Mouse (Mus musculus) erythroblast, embryonic 14.5 days (primary cell): ENCODE data around the gene Fam107b.

Source experiments
- GATA1 ChIP-seq: IDR thresholded peaks from 2 replicates; pipeline ENCODE4 v1.6.1; 2012; ENCODE audit warnings: low read length, inconsistent platforms, mixed read lengths
- TAL1 ChIP-seq: IDR thresholded peaks from 3 replicates; pipeline ENCODE4 v1.6.1; 2012; ENCODE audit warnings: low read length, inconsistent platforms, mixed read lengths

GRCm38 (mm10) chr2:3753749-3754148, 183.5 kb downstream of the Fam107b start:
- TF ChIP-seq GATA1 (no peak), TAL1 (no peak)
